Mouse (Mus musculus): ENCODE measurements around the gene Tcaf3.

Tcaf3 gene

DNA sequence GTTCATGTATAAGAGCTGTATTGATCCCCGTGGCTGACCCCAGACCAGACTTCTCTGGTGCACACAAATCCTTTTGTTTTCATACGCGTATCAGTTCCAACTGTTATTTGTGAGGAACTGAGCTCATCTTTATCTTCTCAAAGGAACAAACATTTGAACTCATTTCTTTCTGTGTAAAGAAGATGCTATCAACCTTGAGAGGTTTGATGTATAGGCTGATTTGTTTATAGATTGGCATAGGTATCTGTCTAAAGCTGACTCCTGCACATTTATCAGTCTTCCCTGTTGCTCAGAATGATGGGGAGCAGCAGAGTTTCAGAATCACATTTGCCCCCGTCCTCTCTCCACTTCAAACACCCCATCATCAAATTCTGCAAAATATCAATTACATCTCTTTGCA lies at the start of gene Tcaf3:
TSS of gene Tcaf3 (minus strand) at position 101 of the 400 bp plus-strand sequence.
- no peak for DNase-seq

- peak; percentile 79 for DNase-seq
Observed at GRCm38 (mm10) chr6:42644912-42645549, 47.5 kb upstream of the Tcaf3 start, which contains the start of gene Tcaf2. TSS of gene Tcaf2 (minus strand) at chr6:42645254.

GRCm38 (mm10) chr6:42634393-42634792 lies 36.9 kb upstream of the Tcaf3 start:
- no peak for DNase-seq

- DNase-seq = no peak
Observed at GRCm38 (mm10) chr6:42631395-42631794, 33.9 kb upstream of the Tcaf3 start.

GRCm38 (mm10) chr6:42616904-42617303 lies 19.4 kb upstream of the Tcaf3 start:
- no peak for DNase-seq

- peak; percentile 24 for DNase-seq
Observed at GRCm38 (mm10) chr6:42612218-42612617, 14.7 kb upstream of the Tcaf3 start.

DNA sequence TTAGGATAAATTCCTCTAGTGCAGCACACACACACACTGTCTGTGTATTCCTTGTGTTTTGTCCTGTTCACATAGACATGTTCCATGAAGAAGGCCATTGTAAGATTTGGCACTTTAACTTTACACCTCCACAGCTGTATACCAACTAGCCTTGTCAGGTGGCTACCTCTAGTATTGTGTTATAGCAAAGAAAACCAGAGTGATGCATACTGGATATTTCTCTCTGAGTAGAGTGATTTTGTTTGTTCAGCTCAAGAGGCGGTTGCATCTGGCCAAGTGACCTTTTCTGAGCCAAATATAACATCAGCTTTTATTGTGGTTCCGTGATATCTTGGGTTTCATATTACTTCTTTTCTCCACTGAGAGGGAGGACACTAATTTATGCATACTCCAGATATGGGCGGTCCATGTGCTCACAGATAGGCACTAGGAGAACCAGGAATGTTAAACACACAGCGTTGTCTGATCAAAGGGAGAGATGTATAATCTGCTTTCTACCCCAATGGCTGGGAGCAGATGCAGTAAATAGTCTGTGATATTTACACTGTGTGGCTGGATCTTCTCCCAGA lies 13.5 kb upstream of the Tcaf3 start:
- no peak for DNase-seq

GRCm38 (mm10) chr6:42593138-42593882 lies 4.2 kb downstream of the Tcaf3 start:
- no peak for DNase-seq

- DNase-seq = no peak
Observed at GRCm38 (mm10) chr6:42586569-42586968, 10.9 kb downstream of the Tcaf3 start.

- DNase-seq = peak; percentile 31
Observed at GRCm38 (mm10) chr6:42583488-42583872, 14.0 kb downstream of the Tcaf3 start.

DNA sequence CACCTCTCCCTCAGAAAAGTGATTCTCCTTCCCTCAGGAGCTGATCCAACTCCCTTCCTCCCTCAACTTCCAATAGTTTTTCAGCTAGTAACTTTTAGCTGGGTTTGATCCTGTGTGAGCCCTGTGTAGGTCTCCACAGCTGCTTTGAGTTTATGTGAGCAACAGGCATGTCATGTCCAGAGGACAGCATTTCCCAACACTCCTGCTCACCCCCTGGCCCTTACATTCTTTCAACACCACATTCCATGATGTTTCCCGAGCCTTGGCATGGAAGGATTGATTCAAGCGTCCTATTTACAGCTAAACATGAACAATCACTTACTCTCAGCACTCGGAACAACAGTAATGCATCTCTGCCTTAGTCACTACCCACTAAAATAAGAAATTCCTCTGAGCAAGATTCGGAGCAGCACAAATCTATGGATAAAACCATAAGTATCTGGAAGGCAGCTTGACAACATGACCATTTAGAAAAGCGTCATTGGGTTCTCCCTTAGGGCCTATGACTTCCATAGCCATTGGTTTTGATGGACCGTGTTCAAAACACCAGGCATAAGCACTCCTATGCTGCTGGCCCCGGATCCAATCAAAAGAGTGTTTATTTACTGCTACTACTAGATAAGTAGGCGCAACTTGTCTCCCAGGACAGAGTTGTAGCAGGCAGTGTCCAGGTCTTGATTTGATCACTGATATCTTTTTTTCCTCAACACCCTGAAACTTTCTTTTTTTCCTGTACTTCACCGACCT lies 14.6 kb downstream of the Tcaf3 start:
- no peak for DNase-seq

- no peak for DNase-seq
Observed at GRCm38 (mm10) chr6:42578678-42579077, 18.8 kb downstream of the Tcaf3 start.

DNA sequence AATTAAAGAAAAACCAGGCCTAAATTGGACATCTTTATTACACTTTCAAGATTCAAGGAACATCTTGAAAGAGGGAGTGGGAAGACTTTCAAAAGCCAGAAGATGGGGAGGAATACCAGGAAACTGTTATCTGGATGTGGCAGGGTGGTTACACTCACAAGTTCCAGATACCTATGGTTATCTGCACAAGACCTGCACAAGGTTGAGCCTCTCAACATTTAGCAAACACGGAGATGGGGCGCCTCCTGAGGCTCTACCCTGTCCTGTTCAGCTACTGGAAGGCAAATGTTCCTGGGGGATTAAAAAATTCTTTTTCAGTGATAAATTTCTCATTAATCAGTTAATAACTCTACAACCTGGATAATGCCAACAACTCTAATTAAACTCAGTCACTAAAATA lies 20.1 kb downstream of the Tcaf3 start:
- no peak for DNase-seq

DNA sequence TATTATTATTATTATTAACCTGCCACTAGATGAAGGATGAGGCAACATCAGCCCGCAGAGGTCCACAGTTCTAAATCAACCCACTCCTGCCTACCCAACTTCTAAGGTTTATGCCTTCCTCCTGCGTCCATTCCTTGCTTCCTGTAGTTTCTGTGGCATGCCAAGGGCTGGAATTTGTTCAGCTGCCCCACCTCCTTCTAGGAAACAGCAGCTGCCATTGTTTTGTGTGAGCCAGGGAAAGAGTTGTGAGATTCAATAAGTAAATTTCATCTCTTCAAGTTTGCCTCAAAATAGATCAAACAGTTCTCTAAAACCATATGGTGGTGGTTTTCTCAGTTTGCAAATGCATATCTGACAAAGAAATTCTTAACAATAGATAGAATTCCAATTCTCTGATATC lies 29.3 kb downstream of the Tcaf3 start:
- no peak for DNase-seq

DNA sequence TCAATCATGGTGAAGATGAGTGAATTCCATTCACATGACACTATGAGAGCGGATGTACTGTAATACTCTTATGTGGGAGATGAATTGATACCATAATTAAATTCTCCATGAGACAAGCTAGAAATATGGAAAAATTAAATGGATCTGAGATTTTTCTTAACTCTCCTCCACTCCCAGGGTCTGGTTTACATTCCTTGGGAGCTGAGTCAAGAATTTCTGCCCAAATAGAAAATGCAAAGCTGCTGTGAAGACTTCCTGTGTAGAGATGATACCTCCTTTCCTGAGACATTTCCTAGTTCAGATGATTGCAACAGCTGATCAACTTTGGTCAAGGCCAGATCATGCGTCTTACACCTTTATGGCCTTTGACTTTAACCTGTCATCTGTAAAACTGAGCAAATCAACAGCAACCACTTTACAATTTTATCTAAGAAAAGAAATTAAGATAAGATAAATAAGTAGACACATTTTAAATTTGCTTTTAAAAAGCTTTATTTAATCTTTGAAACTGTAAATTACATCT lies 31.4 kb downstream of the Tcaf3 start:
- no peak for DNase-seq

GRCm38 (mm10) chr6:42562280-42562679 lies 35.2 kb downstream of the Tcaf3 start:
- no peak for DNase-seq

DNA sequence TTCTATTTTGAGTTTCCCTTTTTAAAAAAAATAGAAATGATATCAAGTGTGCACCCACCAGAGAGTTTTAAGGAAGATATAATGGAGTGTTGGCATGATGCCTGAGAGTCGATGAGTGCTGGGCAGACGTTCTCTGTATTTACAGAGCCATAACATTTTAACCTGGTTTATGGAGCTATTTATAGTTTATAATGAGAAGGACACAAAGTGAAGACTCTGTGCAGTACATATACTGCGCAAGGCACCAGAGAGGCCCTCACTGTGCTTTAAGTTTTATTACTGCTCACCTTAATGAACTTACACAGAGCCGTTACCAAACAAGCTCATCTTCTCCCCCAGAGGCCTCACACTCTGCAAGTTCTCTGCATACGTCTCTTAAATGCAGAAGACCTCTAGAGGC lies 36.6 kb downstream of the Tcaf3 start:
- no peak for DNase-seq

DNA sequence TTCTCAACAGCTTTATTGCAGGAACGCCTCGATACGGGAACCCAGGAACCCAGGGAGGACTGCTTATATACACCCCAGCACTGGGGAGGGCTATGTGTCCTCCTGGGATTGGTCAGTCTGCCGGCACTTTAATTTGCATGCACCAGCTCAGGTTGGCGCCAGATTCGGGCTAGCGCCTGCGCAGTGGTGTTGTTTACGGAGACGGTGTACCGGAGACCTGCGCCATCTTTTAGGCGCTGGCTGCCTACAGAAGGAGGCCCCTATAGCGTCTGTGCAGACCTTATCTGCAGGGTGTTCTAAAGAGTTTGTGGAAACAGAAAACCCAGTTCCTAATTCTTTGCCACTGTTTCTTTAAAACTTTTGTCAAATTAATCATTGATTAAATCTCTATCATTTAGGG lies 38.9 kb downstream of the Tcaf3 start:
- no peak for DNase-seq

- no peak for DNase-seq
Observed at GRCm38 (mm10) chr6:42547461-42547860, 50.0 kb downstream of the Tcaf3 start, which contains the start of gene Olfr455. TSS of gene Olfr455 (minus strand) at chr6:42547587.

DNA sequence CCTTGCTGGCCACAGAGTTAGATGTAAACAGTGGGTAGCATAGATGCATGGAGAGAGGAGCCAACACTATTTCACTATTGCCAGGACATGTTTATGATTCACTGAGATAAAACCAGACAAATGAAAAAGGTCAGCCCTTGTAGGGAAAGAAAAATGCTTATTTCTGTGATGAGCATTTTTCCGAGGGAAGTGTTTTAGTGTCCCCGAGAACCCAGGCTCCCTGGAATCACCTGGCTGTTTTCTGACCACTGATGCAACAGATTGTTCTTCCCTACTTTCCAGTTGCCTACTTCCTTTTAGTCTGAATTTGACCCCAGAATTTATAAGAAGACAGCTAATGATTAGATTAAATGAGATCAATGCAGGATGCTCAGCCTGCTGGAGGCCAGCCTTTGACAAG lies 51.3 kb downstream of the Tcaf3 start:
- DNase-seq = no peak

GRCm38 (mm10) chr6:42545451-42545885 lies 52.0 kb downstream of the Tcaf3 start:
- DNase-seq = no peak

GRCm38 (mm10) chr6:42544846-42545245 lies 52.6 kb downstream of the Tcaf3 start:
- no peak for DNase-seq
